Mouse (Mus musculus) c-Kit-positive CD71-positive TER-119-negative erythroid progenitor cells, embryonic 14.5 days (primary cell): ENCODE data around the gene Fabp2.

Source experiments
- DNase-seq: peaks from one replicate; pipeline ENCODE4 v3.0.0-alpha.2; 2013; ENCODE audit warnings: low read depth

Fabp2 gene

GRCm38 (mm10) chr3:122894772-122895171, at the start of gene Fabp2:
Gene Fabp2 (plus strand): TSS chr3:122895072.
- no peak for DNase-seq

- DNase-seq = no peak
Measured at GRCm38 (mm10) chr3:122848410-122849034, 46.4 kb upstream of the Fabp2 start.

GRCm38 (mm10) chr3:122855149-122855548, 39.7 kb upstream of the Fabp2 start:
- no peak for DNase-seq

DNA sequence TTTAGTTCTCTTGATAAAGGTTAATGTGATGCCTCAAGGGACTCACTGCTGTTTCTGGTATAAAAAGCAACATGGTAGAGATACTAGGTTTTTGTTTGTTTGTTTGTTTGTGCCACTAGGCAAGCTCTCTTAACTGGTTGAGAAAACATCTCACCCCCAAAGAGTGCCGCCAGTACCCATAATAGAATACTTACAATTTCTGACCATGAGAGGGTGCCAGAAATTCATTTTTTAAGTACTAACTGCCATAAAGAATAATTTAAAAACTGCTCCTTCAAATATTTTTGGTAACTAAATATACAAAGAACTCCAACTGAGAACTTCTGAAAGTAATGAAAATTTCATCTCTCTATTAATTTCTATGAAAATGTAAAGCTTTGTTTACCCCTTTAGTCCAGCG, 35.0 kb upstream of the Fabp2 start:
- DNase-seq = no peak

DNA sequence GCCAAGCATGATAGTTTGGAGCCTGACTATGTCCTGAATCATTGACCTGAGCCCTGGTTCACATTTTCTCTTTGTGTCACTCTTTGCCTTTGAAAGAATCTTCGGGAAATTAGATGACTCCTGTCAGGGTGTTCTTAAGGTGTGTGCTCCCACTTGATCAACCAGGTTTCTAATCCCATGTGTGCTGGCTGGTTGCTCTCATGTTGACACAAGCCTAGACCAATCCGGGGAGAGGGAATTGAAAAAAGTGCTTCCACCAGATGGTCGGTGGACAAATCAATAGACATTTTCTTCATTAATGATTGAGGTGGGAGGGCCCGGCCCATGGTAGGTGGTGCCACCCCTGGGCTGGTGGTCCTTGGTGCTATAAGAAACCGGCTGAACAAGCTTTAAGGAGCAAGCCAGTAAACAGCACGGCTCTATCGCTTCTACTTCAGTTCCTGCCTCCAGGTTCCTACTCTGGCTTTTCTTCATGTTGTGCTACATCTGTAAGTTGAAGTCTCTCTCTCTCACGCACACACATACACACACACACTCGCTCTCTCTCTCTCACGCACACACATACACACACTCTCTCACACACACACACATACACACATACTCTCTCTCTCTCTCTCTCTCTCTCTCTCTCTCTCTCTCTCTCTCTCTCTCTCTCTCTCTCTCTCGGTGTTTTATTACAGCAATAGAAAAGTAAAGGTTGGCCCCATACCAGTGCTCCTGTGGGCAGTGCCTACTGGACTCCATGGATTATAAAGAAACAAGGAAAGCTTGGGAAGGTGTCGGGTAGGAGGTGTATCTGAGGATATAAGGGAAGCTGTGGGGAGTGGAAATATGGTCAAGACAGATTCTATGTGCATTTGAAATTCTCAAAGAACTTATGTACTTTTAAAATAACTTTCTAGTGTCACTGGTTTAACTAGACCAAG, 34.0 kb upstream of the Fabp2 start:
- DNase-seq = no peak

DNA sequence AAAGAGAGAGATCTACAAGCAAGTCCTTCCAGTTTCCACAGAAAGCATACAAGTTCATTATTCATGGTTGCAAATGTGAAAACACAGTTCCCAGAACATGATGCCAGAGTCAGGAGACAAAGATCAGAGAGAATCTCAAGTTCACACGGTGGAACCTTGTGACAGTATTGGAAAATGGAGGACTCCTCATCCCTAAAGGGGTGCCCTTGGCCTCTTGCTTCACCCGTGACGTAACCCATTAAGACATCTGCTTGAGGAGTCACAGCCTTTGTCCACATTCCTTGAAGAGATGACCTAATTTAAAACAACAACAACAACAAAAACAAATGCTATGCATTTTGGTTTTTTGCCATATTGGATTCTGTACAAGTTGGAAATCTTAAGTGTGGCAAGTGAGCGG, 29.8 kb upstream of the Fabp2 start:
- DNase-seq = no peak

DNA sequence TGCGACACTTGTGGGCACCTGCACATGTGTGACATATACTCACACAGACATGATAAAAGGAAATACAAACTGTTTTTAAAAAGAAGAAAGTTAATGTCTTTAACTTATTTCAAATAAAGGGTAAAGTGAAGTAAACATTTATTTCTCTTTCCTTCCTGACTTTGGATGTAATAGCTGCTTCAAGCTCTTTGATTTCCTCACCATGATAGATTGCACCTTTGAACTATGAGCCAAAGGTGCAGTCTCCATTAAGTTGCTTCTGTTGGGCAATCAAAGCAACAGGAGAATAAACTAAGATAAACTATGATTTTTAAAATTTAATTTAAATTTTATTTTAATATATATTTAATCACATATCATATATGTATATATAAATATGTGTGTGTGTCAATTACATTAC, 26.6 kb upstream of the Fabp2 start:
- DNase-seq = no peak

DNA sequence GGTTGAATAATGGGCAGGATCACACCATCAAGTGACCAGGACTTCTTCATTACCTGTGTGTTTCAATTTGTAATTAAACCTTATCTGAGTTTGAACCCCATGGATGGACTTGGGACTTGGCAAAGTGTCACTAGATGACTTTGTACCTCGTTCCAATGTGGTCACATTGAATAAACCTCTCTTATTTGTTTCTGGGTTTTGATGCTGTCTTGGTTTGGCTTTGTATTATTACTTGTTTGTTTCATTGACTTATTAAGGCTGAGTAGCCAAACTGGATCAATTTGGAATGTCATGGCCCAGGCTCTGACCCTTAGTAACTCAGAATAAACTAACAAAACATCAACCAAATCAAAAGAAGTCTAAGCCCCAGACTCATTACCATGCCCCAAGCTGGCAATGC, 23.3 kb upstream of the Fabp2 start:
- no peak for DNase-seq

- DNase-seq = no peak
Measured at GRCm38 (mm10) chr3:122876870-122877269, 18.0 kb upstream of the Fabp2 start.

DNA sequence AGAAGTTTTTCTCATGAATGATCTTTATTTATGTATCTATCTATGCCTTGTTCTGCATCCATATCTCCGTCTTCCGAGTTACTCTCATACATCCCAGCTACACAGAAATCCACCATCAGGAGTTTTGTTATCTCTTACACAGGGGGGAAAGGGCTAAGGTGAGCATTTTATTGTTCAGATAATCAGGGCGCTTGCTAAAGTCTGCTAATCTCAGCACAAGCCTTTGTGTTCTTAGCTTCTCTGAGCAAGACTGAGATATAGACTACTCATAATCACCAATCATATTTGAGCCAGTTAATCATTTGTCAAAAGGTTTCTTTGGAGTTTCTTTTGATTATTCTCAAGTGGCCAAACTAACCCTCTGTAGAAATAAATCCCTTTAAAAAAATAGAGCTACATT, 17.3 kb upstream of the Fabp2 start:
- DNase-seq = no peak

GRCm38 (mm10) chr3:122878705-122879315, 16.1 kb upstream of the Fabp2 start:
- DNase-seq = no peak

DNA sequence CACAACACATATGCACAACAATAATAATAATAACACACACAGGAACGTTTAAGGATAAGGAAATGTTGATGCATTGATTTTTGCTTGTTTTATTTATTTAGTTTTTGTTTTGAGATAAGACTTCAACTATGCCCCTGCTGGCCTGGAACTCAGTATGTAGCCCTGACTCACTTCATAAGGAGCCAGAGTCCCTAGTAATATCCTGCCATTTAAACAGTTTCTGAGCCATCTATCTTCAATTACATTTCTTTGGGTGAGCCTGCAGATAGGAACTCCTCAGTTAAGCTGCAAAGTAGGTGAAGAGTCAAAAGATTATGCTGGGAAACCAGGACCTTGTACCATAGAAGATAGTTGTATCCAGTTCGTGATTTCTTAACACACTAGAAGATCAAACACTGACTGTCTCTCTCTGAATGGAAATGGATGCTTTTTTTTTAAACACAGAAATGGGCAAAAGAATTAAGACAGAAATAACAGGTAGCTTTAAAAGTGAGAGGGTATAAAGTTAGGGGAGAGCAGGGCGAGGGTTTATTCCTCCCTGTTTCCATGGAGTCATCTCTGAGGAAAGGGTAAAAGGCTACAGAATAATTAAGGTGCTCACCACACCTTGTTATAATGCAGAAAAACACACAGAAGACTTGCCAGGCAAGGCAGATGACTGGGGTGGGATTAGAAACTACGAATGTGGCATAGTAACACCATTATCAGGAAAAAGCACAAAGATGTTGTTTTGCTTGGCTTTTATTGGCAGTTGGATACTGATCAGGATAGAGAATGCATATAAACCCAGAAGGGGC, 7.2 kb upstream of the Fabp2 start:
- no peak for DNase-seq

DNA sequence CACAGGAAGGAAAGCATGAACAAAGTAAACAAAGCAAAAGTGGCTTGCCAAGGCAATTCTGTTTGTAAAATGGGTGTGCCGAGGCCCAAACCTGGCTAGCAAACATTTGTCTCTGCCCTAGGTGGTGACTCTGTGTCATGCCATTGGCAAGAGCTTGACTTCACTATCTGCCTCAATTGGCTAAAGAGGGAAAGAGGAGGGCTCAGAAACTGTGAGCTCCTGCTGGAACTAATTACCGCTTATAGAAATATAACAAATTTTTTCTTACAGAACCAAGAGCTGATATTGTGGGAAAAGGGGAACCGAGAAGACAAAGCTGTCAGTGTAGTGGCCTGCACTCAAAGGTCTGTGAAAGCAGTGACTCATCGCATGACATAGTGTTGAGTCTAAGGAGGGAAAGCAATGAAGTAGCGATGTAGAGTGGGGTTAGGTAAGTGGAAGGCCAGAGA, 6.5 kb upstream of the Fabp2 start:
- no peak for DNase-seq

- DNase-seq = no peak
Measured at GRCm38 (mm10) chr3:122895189-122895731, 388 bp downstream of the Fabp2 start.

DNA sequence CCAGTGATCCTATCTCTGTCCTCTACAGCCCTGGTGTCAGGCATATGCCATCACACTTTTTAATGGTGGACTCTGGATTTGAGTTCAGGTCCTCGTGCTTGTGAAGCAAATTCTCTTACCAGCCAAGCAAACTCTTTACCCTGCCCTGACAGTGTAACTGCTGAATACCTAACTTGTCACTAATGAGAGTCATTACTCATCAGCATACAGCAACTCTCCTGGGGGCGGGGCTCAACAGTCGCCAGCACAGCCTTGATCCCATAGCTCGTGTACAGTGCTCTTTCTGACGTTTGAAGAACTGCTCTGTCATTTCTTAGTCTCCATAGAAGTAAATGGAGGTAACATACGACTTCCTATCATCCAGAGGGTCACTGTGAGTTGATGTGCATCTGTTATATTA, 3.4 kb downstream of the Fabp2 start:
- DNase-seq = no peak

DNA sequence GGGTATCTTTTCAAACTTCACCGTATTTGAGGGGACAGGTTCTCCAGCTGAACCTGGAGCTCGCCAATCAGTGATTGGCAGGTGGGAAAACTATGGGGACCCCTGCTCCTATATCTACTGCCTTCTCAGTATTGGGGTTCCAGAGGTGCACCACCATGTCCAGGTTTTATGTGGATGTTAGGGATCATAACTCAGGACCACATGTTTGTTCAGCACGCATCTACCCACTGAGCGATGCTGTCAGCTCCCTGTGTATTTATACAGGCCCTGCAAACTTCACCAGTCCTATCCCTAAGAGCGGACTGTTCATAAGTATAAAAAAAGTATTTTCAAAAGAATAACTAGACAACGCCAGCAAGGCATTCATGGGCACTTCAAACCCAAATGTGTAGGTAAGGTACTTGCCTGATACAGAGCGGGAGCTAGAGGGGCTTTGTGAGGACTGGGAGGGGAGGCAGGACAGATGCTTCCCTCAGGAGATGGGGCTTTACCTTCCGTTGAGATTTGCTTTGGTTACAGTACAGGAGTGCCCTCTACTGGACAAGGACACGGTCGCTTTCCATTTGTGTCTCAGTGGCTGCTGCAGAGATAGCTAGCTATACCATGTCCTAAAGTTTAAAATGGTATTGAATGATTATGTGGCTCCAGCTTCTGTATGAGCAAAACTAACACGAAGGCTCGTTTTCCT, 9.0 kb downstream of the Fabp2 start:
- DNase-seq = no peak

DNA sequence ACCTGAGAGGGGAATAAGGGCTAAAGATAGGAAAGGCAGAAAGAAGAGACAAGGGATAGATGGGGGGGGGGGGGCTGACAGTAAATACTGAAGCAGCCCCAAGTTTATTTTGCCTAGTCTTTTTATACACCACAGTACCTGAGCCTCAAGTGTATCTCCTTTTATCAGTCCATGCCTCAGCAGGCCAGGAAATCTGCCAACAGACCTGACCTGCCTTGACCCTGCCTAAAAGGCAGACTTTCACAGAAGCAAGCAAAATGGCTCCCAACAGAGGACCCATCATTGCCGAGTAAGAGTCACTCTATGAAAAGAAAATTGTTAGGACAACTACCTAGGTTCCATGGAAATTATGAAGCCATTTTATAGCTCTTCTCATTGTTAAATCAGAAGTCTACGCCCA, 13.0 kb downstream of the Fabp2 start:
- DNase-seq = no peak

DNA sequence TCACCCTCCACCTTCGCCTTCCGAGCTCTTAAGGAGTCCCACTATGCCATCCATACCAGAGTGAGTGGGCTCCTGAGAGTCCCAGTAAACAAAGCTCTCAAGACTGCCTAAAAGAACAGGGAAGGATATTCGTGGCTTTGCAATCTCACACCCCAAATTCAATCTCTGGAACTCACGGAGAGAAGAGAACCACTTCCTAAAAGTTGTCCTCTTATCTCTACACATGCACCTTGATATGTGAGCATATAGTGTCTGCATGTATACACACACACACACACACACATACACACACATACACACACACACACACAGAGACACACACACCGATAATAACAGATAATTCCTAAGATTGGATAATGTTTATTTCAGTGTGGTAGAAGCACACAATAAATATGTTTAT, 20.6 kb downstream of the Fabp2 start:
- DNase-seq = no peak

GRCm38 (mm10) chr3:122916191-122916680, 21.4 kb downstream of the Fabp2 start:
- no peak for DNase-seq

DNA sequence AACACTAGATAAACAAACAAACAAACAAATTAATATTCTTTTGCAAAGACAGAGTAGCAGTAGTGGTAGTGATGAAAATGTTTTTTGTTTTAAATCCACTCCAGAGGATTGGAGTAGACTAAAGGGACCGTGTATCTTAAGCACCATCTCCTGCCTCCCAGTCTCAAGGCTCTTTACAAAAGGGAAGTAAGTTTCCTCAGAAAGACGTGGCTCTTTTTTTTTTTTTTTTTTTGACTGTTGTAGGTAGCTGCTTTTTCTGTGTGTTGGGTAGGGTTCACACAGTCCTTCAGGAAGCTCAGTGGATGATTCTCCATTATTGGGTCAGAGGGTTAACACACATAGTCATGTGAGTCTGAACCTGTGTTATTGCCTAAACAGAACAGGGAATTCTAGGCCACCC, 23.8 kb downstream of the Fabp2 start:
- DNase-seq = no peak

DNA sequence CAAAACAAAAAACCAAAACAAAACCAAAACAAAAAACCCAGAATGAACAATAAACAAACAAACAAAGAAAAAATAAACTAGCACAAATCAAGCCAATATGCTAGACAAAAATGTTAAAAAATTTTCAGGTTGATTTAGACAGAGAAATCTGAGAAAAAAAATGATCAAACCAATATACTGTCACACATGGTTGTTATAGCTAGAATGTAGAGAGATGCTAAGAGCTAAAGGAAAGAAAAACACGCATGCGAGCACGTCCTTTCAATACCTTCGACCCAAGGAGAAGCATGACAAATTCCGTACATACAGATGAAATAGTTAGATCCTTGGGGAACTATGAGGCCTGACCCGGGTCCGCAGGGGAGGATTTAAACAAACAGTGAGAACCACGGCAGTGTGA, 24.4 kb downstream of the Fabp2 start, which contains the start of gene Gm10959:
TSS of gene Gm10959 (minus strand) at position 101 of the 400 bp plus-strand sequence.
- DNase-seq = no peak
